Mouse (Mus musculus) limb, embryonic 14.5 days (tissue): ENCODE measurements around the gene Uox. TPM values are rescaled to one million over a fixed set of nuclear protein-coding genes. Genes with fewer than 3 reads are reported as not detected.

Source experiments
- ATAC-seq: fragments of 200-750 bp; cut with Nextera tagmentation; 2 replicates; pipeline ENCODE4 v1.8.0; 2017; ENCODE audit warnings: low read depth, moderate number of reproducible peaks, moderate TSS enrichment; ENCODE audit not compliant: low FRiP score
- DNase-seq: peaks from one replicate; pipeline ENCODE4 v3.0.0-alpha.2; 2015; ENCODE audit warnings: low spot score
- H3K27ac ChIP-seq: fragments of 300-500 bp; sonication (generic); replicated peaks from 2 replicates; pipeline ENCODE4 v1.5.1; 2014; ENCODE audit warnings: low read depth, mild to moderate bottlenecking, low read length, moderate library complexity, mixed read lengths
- H3K27me3 ChIP-seq: fragments of 300-500 bp; sonication (generic); 2 replicates; pipeline ENCODE4 v1.6.1; 2014; ENCODE audit warnings: low read length, mixed read lengths; ENCODE audit not compliant: control insufficient read depth, insufficient read depth
- H3K36me3 ChIP-seq: fragments of 300-500 bp; sonication (generic); 2 replicates; pipeline ENCODE4 v1.6.1; 2014; ENCODE audit warnings: mild to moderate bottlenecking, low read length, moderate library complexity, mixed read lengths; ENCODE audit not compliant: control insufficient read depth, insufficient read depth
- H3K4me1 ChIP-seq: fragments of 300-500 bp; sonication (generic); 2 replicates; pipeline ENCODE4 v1.6.1; 2014; ENCODE audit warnings: antibody characterized with exemption, low read length, mixed read lengths; ENCODE audit not compliant: control insufficient read depth, insufficient read depth
- H3K4me2 ChIP-seq: fragments of 300-500 bp; sonication (generic); replicated peaks from 2 replicates; pipeline ENCODE4 v1.6.1; 2014; ENCODE audit warnings: low read depth, mild to moderate bottlenecking, low read length, moderate library complexity; ENCODE audit not compliant: severe bottlenecking
- H3K4me3 ChIP-seq: fragments of 300-500 bp; sonication (generic); replicated peaks from 2 replicates; pipeline ENCODE4 v1.5.1; 2014; ENCODE audit warnings: low read length
- H3K9ac ChIP-seq: fragments of 300-500 bp; sonication (generic); 2 replicates; pipeline ENCODE4 v1.6.1; 2014; ENCODE audit warnings: mild to moderate bottlenecking, low read depth, low read length, moderate library complexity; ENCODE audit not compliant: severe bottlenecking
- H3K9me3 ChIP-seq: fragments of 300-500 bp; sonication (generic); 2 replicates; pipeline ENCODE4 v1.6.1; 2016; ENCODE audit warnings: low read length; ENCODE audit not compliant: control insufficient read depth
- POLR2A ChIP-seq: fragments of 200-500 bp; IDR thresholded peaks from 2 replicates; pipeline ENCODE4 v1.8.0; 2012; ENCODE audit warnings: inconsistent platforms, mild to moderate bottlenecking, moderate library complexity, borderline replicate concordance; ENCODE audit not compliant: insufficient read depth, insufficient read length; ENCODE audit errors: extremely low read depth
- WGBS: fragments of 180-500 bp; shearing (Covaris S2); extraction: QIAGEN DNeasy Blood & Tissue Kit; methylation state at CpG from one replicate; pipeline ENCODE4 v1.1.7; 2014; 5-methylcytosine and 5-hydroxymethylcytosine counted together
- polyA plus RNA-seq, 2 experiments: library from polyadenylated mRNA; depleted of rRNA in 1 of 2; stranded (reverse) in 1 of 2; unstranded in 1 of 2; fragments of >200 nt; fragmentation: Nextera tagmentation in 1 of 2; extraction: Ambion mirVana in 1 of 2; gene quantifications; 2 replicates each; pipeline versions ENCODE4 v1.2.1 to v1.2.3; 2012 to 2014

Uox gene
- polyA plus RNA-seq, 2 experiments: 0.19 to 0.66 TPM

DNA sequence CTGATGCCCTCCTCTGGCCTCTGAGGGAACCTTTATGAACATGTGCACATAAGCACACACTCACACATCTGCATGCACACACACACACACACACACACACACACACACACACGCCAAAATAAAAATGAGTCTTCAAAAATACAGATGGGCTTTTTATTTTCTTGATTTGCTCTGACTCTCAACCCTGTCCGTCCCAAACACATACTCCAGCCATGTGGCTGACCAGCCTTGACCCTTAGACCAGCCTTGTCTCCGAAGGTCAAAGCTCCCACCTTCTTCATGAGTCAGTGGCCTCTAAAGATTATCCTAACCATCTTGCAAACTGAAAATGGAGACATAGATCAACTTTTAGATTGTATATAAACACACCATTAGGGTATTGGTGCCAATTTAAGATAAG, 632 bp upstream of the Uox start:
- Histone ChIP-seq H3K4me2 (no peak overlapping the region), H3K4me3 (no peak overlapping the region), H3K9ac (no peak overlapping the region), H3K27ac (no peak overlapping the region), H3K4me1 (no peaks in the 10 kb centered on the region), H3K9me3 (no peaks in the 10 kb centered on the region), H3K36me3 (no peaks in the 10 kb centered on the region), H3K27me3 (no peaks in the 10 kb centered on the region)
- ATAC-seq (no peak), DNase-seq (no peak)
- 89% methylated on average over 3 of the region's 3 CpGs for WGBS
- TF ChIP-seq POLR2A: no peak

DNA sequence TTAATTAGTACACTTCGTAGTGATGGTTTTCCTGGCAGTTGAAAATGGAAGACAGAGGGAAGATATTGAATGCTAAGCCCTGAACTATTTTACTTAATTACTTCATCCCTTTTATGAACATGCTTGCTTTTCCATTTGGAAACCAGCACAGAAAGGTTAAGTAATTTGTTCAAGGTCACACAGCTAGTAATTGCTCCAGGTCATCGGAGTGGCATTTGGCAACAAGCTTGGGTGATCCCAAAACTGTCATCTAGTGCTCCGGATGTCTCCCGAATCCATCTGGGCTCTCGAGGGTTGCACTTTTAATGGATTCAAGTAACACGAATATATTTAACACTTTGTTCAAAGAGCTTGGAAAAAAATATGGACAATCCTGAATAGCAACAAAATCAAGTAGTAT, 713 bp downstream of the Uox start:
- 89% methylated on average over 6 of the region's 6 CpGs for WGBS
- DNase-seq (no peak), ATAC-seq (no peak)
- TF ChIP-seq POLR2A: no peak
- H3K27me3 ChIP-seq: no peaks in the 10 kb centered on the region
- H3K9me3 ChIP-seq: no peaks in the 10 kb centered on the region
- H3K27ac ChIP-seq: no peak overlapping the region
- H3K36me3 ChIP-seq: no peaks in the 10 kb centered on the region
- no peak overlapping the region for H3K4me2 ChIP-seq
- H3K4me3 ChIP-seq: no peak overlapping the region
- H3K9ac ChIP-seq: no peak overlapping the region
- no peaks in the 10 kb centered on the region for H3K4me1 ChIP-seq

DNA sequence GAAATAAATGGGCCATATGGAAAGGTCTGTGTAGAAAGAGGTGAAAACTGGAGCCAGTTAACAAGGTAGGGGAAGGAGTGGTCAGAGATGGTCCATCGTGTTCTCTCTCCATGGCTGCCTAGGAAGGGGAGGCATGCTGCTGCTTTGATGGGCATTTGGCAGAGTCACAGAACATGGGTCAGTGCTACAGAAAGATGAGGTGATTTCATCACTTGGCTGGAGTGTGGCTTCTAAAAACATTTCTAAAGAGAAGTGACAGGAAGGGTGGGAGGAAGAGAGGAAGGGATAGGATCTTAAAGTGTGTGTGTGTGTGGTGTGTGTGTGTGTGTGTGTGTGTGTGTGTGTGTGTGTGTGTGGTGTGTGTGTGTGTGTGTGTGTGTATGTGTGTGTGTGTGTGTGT, 1.1 kb downstream of the Uox start:
- Histone ChIP-seq H3K4me2 (no peak overlapping the region), H3K36me3 (no peaks in the 10 kb centered on the region), H3K9ac (no peak overlapping the region), H3K27ac (no peak overlapping the region), H3K9me3 (no peaks in the 10 kb centered on the region), H3K27me3 (no peaks in the 10 kb centered on the region), H3K4me1 (no peaks in the 10 kb centered on the region), H3K4me3 (no peak overlapping the region)
- ATAC-seq (no peak), DNase-seq (no peak)
- TF ChIP-seq POLR2A: no peak
- 87% methylated on average over 1 of the region's 1 CpGs for WGBS

DNA sequence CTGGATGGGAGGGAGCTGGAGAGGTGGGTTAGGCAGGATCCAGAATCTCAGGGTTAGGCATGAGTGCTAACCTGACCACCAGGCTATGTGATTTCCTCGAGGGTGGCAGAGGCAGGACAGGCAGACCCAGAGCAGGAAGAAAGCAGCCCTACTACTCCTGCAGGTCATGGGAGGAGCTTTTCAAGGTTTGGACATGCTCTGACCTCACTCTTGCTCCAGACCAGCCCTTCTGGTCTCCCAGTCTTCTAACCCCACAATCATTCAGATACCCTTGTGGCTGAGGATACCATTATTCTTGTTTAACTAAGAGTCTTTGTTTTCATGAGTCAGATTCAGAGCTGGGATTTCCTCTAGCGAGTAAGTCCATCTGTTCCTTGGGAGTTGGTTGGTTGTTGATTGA, 7.4 kb downstream of the Uox start:
- H3K9ac ChIP-seq: no peak overlapping the region
- H3K27me3 ChIP-seq: no peaks in the 10 kb centered on the region
- TF ChIP-seq POLR2A: no peak
- H3K36me3 ChIP-seq: no peaks in the 10 kb centered on the region
- WGBS: 65% methylated on average over 2 of the region's 2 CpGs
- ATAC-seq (no peak), DNase-seq (no peak)
- H3K27ac ChIP-seq: no peak overlapping the region
- no peak overlapping the region for H3K4me2 ChIP-seq
- H3K4me1 ChIP-seq: no peaks in the 10 kb centered on the region
- H3K9me3 ChIP-seq: no peaks in the 10 kb centered on the region
- H3K4me3 ChIP-seq: no peak overlapping the region

DNA sequence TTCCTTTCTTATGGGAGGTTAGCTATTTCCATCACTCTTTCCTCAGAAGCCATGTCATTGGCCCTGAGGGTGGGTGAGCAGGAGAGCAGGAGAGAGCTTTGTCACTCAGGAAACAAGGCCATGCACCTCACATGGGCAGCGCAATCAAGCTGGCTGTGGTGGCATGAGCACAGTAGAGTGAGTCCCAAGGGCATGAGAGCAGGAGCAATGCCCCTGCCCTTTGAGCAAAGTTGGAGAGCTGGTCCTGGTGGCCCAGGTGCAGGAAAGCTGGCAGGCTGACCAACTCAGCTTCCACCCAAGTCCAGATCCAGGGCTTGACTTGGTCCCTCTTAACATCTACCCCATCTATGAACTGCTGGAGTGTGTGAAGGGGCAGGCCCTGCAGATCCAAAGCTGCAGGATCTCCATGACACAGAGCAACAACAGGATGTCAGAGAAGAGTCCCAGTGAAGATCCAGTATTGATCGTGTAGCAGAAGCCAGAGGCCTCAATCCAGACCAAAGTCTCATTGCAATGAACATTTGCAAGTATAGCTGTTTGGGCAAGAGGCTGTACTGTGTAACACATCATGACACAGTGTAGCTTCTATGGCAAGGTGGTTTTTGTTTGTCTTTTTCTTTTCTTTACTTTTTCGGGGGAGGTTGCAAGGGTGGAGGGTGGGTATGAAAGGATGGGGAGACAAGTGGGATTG, 10.0 kb downstream of the Uox start:
- no peak overlapping the region for H3K9ac ChIP-seq
- no peak overlapping the region for H3K4me3 ChIP-seq
- H3K27me3 ChIP-seq: no peaks in the 10 kb centered on the region
- no peaks in the 10 kb centered on the region for H3K4me1 ChIP-seq
- H3K9me3 ChIP-seq: no peaks in the 10 kb centered on the region
- no peak for DNase-seq
- no peaks in the 10 kb centered on the region for H3K36me3 ChIP-seq
- WGBS: 86% methylated on average over 3 of the region's 3 CpGs
- H3K4me2 ChIP-seq: no peak overlapping the region
- no peak for ATAC-seq
- H3K27ac ChIP-seq: no peak overlapping the region
- TF ChIP-seq POLR2A: no peak

DNA sequence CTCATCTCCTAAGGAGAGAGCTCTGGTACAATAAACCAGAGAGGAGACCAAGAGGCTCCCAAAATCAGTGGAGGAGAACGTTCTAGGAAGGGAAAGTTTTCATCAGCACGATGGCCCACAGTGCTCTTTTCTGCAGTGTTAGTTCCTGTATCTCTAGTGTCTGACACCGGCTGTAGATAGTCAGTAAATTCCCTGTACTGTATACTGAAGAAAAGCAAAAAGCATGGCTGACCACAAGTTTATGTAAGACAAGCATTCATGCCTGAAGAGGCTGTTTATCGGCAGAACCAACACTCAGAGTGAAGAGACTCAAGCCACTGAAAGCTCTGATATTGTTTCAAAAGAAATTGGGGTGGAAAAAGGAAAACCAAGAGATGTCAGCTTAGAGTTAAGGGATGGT, 13.3 kb downstream of the Uox start:
- Histone ChIP-seq H3K9me3 (no peaks in the 10 kb centered on the region), H3K4me2 (no peak overlapping the region), H3K36me3 (no peaks in the 10 kb centered on the region), H3K4me3 (no peak overlapping the region), H3K27ac (no peak overlapping the region), H3K4me1 (no peaks in the 10 kb centered on the region), H3K27me3 (no peaks in the 10 kb centered on the region), H3K9ac (no peak overlapping the region)
- ATAC-seq (no peak), DNase-seq (no peak)
- WGBS: 76% methylated on average over 4 of the region's 4 CpGs
- no peak for TF ChIP-seq POLR2A
